Mouse (Mus musculus) ES-E14 (cell line): Measurements from ENCODE around the gene Fam189a1. TPM values are rescaled to one million over a fixed set of nuclear protein-coding genes. Genes with fewer than 3 reads are reported as not detected.

ENCODE experiments used
- DNase-seq: peaks from one replicate; pipeline ENCODE4 v3.0.0-alpha.2; 2013; ENCODE audit warnings: low read depth, low spot score
- H3K27ac ChIP-seq: 2 replicates; pipeline ENCODE4 v1.5.1; 2012; ENCODE audit warnings: low read depth, mild to moderate bottlenecking, low read length, moderate library complexity, mixed read lengths; ENCODE audit not compliant: poor library complexity, insufficient read depth, severe bottlenecking
- H3K36me3 ChIP-seq: 2 replicates; pipeline ENCODE4 v1.6.1; 2012; ENCODE audit warnings: mild to moderate bottlenecking, low read length, moderate library complexity, mixed read lengths; ENCODE audit not compliant: control insufficient read depth, poor library complexity, insufficient read depth, severe bottlenecking
- H3K4me1 ChIP-seq, 2 experiments: fragments of 150-350 bp in 1 of 2; sonication (generic) in 1 of 2; 2 replicates each; pipeline ENCODE4 v1.6.1; 2012; ENCODE audit warnings: low read length in 2 of 2, mild to moderate bottlenecking in 1 of 2, mixed read lengths in 1 of 2; ENCODE audit not compliant: control insufficient read depth in 2 of 2, insufficient read depth in 2 of 2, poor library complexity in 1 of 2
- H3K4me3 ChIP-seq, 2 experiments: fragments of 150-350 bp in 1 of 2; sonication (generic) in 1 of 2; 2 replicates each; pipeline ENCODE4 v1.5.1; 2012; ENCODE audit warnings: low read length in 2 of 2, low read depth in 1 of 2, mild to moderate bottlenecking in 1 of 2, mixed read lengths in 1 of 2; ENCODE audit not compliant: insufficient read depth in 1 of 2, poor library complexity in 1 of 2, severe bottlenecking in 1 of 2
- H3K9ac ChIP-seq: 2 replicates; pipeline ENCODE4 v1.6.1; 2012; ENCODE audit warnings: low read depth, mild to moderate bottlenecking, low read length, mixed read lengths; ENCODE audit not compliant: poor library complexity, insufficient read depth, severe bottlenecking
- H3K9me3 ChIP-seq: fragments of 150-350 bp; sonication (generic); 2 replicates; pipeline ENCODE4 v1.6.1; 2012; ENCODE audit warnings: low read depth, mild to moderate bottlenecking, low read length; ENCODE audit not compliant: control insufficient read depth, insufficient read depth
- CHD2 ChIP-seq: IDR thresholded peaks from 2 replicates; pipeline ENCODE4 v1.6.1; 2014; ENCODE audit warnings: mild to moderate bottlenecking, low read depth, low read length, inconsistent platforms
- HCFC1 ChIP-seq: IDR thresholded peaks from 2 replicates; pipeline ENCODE4 v1.6.1; 2012; ENCODE audit warnings: low read length, inconsistent platforms, borderline replicate concordance; ENCODE audit not compliant: insufficient read depth
- MAFK ChIP-seq: IDR thresholded peaks from 2 replicates; pipeline ENCODE4 v1.6.1; 2014; ENCODE audit warnings: mild to moderate bottlenecking, low read depth, low read length, inconsistent platforms; ENCODE audit not compliant: insufficient read depth
- ZC3H11A ChIP-seq: IDR thresholded peaks from 2 replicates; pipeline ENCODE4 v1.6.1; 2012; ENCODE audit warnings: low read depth, mild to moderate bottlenecking, inconsistent platforms, low read length, borderline replicate concordance
- ZNF384 ChIP-seq: IDR thresholded peaks from 2 replicates; pipeline ENCODE4 v1.6.1; 2012; ENCODE audit warnings: low read depth, low read length, inconsistent platforms
- in situ Hi-C, 2 experiments: fragments of 600-800 bp; cut with MboI; formaldehyde crosslinking; loops; one replicate each; pipeline ENCODE4 v1.15.1; 2025; ENCODE audit warnings: low sequenced_read_pairs in 2 of 2, inconsistent platforms in 1 of 2; ENCODE audit not compliant: unreplicated experiment in 2 of 2
- total RNA-seq: library from RNA; depleted of rRNA; stranded (reverse); fragments of 300-350 nt; gene quantifications from 2 replicates; pipeline ENCODE4 v1.2.3, GENCODE M21; 2012

The Fam189a1 gene
- total RNA-seq, 1 experiment = 0.67 TPM

DNA sequence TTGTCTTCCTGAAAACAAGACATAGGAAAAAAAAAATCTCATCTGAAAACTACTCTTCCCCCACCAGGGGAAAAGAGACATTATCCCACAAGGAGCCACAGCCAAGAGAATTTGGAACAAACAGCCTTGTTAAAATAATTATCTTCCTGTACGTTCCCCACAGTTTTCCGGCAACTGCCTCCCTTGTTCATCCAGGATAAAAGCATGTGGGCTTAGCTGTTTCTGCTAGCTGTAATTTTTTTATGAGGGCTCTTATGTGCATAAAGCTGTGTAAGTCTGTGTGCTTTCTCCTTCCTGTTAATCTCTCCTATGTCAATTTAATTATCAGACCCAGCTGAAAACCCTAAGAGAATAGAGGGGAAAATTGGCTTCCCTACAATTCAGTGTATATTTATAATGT is 241.2 kb downstream of the Fam189a1 start:
- Histone ChIP-seq H3K36me3 (no peaks in the 10 kb centered on the region), H3K9me3 (no peaks in the 10 kb centered on the region), H3K9ac (no peak overlapping the region), H3K27ac (no peak overlapping the region), H3K4me3 (no peak overlapping the region), H3K4me1 (no peaks in the 10 kb centered on the region)
- in situ Hi-C loops = no loop called here
- no peak for DNase-seq
- TF ChIP-seq CHD2 (no peak), ZC3H11A (no peak), ZNF384 (no peak), HCFC1 (no peak), MAFK (no peak)

DNA sequence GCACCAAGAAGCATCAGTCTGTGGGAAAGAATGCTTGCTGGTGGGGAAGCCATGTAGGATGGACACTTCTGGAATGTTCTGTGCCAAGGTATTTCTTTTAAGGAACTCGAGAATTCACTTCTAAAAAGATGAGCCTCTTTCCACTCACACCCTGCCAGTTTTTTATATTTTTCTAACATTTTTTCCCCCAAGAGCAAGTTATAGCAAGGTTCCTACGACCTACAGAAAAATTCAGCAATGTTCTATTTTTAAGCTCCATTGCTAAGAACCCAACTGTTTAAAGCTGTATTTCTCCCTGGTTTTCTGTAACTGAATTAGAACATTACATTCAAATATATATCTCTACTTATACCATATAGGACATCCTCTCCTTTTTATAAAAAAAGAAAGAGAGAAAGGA is 244.4 kb downstream of the Fam189a1 start:
- no peaks in the 10 kb centered on the region for H3K36me3 ChIP-seq
- TF ChIP-seq MAFK = no peak
- TF ChIP-seq ZC3H11A = no peak
- TF ChIP-seq CHD2 = no peak
- no peak for TF ChIP-seq HCFC1
- no peak for TF ChIP-seq ZNF384
- no peaks in the 10 kb centered on the region for H3K9me3 ChIP-seq
- no peak overlapping the region for H3K9ac ChIP-seq
- no peaks in the 10 kb centered on the region for H3K4me1 ChIP-seq
- no peak overlapping the region for H3K27ac ChIP-seq
- in situ Hi-C loops = no loop called here
- no peak for DNase-seq
- H3K4me3 ChIP-seq = no peak overlapping the region

DNA sequence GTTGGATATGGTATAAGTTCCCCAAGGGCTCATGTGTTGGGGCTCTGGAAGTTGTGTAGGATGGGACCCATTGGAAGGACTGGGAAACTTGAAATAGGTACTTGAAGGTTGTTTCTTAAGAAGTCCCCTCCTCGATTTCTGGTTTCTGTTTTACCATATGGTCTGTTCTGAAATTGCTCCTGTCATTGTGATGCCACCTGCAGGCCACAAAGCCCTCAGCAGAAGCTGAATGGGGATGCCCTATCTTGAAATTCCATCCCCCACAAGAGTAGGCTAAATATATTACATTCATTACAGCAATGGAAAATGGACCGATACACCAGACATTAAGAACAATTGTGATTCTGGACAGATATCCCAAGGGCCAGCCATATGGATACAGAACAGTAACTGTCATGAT is 246.2 kb downstream of the Fam189a1 start:
- H3K36me3 ChIP-seq = no peaks in the 10 kb centered on the region
- no peaks in the 10 kb centered on the region for H3K9me3 ChIP-seq
- in situ Hi-C loops = no loop called here
- 0 out of 2 replicates have a peak, but pooled peaks have one; percentile 17 for TF ChIP-seq ZC3H11A
- no peak for TF ChIP-seq CHD2
- no peak overlapping the region for H3K27ac ChIP-seq
- H3K9ac ChIP-seq = no peak overlapping the region
- H3K4me3 ChIP-seq = no peak overlapping the region
- no peak for DNase-seq
- H3K4me1 ChIP-seq = no peaks in the 10 kb centered on the region

GRCm38 (mm10) chr7:64906955-64907354 is 249.4 kb downstream of the Fam189a1 start:
- no peaks in the 10 kb centered on the region for H3K4me1 ChIP-seq
- H3K9ac ChIP-seq = no peak overlapping the region
- H3K9me3 ChIP-seq = no peaks in the 10 kb centered on the region
- DNase-seq = no peak
- H3K27ac ChIP-seq = no peak overlapping the region
- H3K36me3 ChIP-seq = no peaks in the 10 kb centered on the region
- H3K4me3 ChIP-seq = no peak overlapping the region
- TF ChIP-seq HCFC1 (no peak), MAFK (no peak), CHD2 (no peak), ZC3H11A (no peak), ZNF384 (no peak)
- in situ Hi-C loops = no loop called here

DNA sequence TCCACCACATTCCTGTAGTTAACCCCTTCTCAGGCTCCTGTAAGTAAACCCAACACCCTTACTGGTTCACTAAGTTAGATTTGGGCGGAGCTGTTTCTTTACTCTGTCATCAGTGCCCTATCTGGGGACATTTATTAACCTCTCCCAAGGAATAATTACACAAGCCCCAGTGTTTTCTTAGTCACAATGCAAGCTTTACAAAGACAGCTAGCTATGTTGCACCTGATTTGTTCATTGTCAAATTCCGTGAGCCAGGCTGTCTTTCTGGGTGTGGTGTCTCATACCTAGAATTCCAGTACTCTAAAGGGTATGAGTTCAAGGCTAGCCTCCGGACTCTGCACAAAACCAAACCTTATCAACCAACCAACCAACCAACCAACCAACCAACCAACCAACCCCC is 250.9 kb downstream of the Fam189a1 start:
- peak; percentile 19 for DNase-seq
- Histone ChIP-seq H3K9me3 (no peaks in the 10 kb centered on the region), H3K4me3 (no peak overlapping the region), H3K27ac (no peak overlapping the region), H3K36me3 (no peaks in the 10 kb centered on the region), H3K9ac (no peak overlapping the region), H3K4me1 (no peaks in the 10 kb centered on the region)
- TF ChIP-seq ZNF384 (no peak), ZC3H11A (no peak), MAFK (no peak), HCFC1 (no peak), CHD2 (no peak)
- in situ Hi-C loops = no loop called here
